Mouse (Mus musculus) heart, postnatal 0 days (tissue): ENCODE measurements around the gene Nhsl2.

Source experiments
- CTCF ChIP-seq: IDR thresholded peaks from 2 replicates; pipeline ENCODE4 v1.5.1; 2016; ENCODE audit warnings: antibody characterized with exemption, control low read depth, low read depth
- EP300 ChIP-seq: IDR thresholded peaks from 2 replicates; pipeline ENCODE4 v1.6.1; 2016; ENCODE audit warnings: antibody characterized with exemption, low read depth

DNA sequence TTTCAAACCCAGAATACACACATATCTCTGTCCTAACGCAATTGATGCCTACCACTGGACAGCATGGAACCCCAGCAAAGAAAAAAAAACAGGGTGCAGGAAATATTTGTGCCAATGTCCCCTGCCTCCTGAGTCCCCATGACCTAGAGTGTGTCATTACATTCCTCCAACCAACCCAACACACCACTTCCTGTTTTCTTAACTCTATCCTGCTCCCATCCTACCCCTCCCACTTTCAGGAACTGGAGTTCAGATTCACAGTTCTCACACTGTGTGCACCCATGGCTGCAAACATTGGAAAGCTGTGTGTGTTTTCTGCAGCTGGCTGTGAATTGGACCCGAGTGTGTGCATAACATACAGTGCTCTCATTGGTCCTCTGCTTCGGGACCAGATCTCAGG lies 241.4 kb downstream of the Nhsl2 start:
- TF ChIP-seq CTCF (no peak), EP300 (no peak)
